In the genomic region with DNA sequence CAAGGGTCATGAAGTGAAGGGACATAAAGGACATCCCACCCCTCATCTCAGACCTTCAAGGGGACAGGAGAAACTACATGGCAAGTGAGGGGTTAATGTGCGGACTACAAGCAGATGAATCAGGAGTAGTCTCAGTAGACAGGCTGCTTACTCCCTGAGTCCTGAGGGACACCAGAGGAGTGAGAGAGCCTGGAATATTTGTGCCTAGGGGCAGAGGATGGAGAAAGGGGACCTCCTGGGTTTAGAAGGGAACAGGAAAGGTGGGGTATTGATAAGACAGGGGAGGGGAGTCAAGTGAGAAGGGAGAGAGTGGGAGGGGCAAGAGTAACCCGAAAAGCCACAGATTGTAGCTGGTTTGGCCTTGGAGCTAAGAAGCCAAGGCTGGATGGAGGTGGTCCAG, we compare ENCODE assay signal across 12 mouse cellular contexts. TPM values are rescaled to one million over a fixed set of nuclear protein-coding genes. Genes with fewer than 3 reads are reported as not detected.
A peak's percentile ranks its signal among the peaks of the same experiment; 100 is the strongest.
DNase-seq lines count a peak whose midpoint lies in the region; ATAC-seq and TF ChIP-seq lines count a peak whose summit lies in the region.
"Had no signal": no experiment of that assay in that cellular context is flagged by ENCODE, and none has a peak within 500 bp of the region (broad histone marks: within the 10 kb centered on the region; RNA-seq: fewer than 3 reads in every experiment).

No protein-coding gene starts in this region.

- WGBS in forebrain, embryonic 14.5 days: 48% methylated on average over 2 of the region's 2 CpGs
- WGBS in forebrain, embryonic 12.5 days: 57% methylated on average over 2 of the region's 2 CpGs
- 30% methylated on average over 2 of the region's 2 CpGs for WGBS in intestine, embryonic 14.5 days
- 45% methylated on average over 2 of the region's 2 CpGs for WGBS in intestine, postnatal 0 days
- 48% methylated on average over 2 of the region's 2 CpGs for WGBS in neural tube, embryonic 14.5 days

- no peaks in the 10 kb centered on the region for H3K36me3 ChIP-seq in forebrain, embryonic 14.5 days (ENCODE audit: control insufficient read depth, insufficient read depth, low read length)
- no peaks in the 10 kb centered on the region for H3K36me3 ChIP-seq in forebrain, embryonic 12.5 days (replicated peaks)
- H3K36me3 ChIP-seq in intestine, embryonic 14.5 days (ENCODE audit: control insufficient read depth, insufficient read depth, low read length): no peaks in the 10 kb centered on the region
- H3K36me3 ChIP-seq in intestine, postnatal 0 days (ENCODE audit: control insufficient read depth, insufficient read depth): no peaks in the 10 kb centered on the region
- H3K36me3 ChIP-seq in neural tube, embryonic 14.5 days (ENCODE audit: control insufficient read depth, insufficient read depth, low read length): no peaks in the 10 kb centered on the region

- no peak overlapping the region for H3K4me2 ChIP-seq in forebrain, embryonic 14.5 days (ENCODE audit: low read length)
- no peak overlapping the region for H3K4me2 ChIP-seq in forebrain, embryonic 12.5 days
- no peak overlapping the region for H3K4me2 ChIP-seq in intestine, embryonic 14.5 days (ENCODE audit: low read length)
- H3K4me2 ChIP-seq in intestine, postnatal 0 days (replicated peaks; ENCODE audit: low read depth): no peak overlapping the region
- H3K4me2 ChIP-seq in neural tube, embryonic 14.5 days (ENCODE audit: low read depth, low read length): no peak overlapping the region
- H3K4me2 ChIP-seq: hindbrain, embryonic 14.5 days had no signal

- H3K4me1 ChIP-seq in forebrain, embryonic 14.5 days (ENCODE audit: control insufficient read depth, insufficient read depth, low read length): peaks cover 10% of the 10 kb centered on the region
- H3K4me1 ChIP-seq in forebrain, embryonic 12.5 days: peaks cover 10% of the 10 kb centered on the region
- 0 out of 2 replicates have a peak, but pooled peaks cover 5% of the 10 kb centered on the region for H3K4me1 ChIP-seq in intestine, embryonic 14.5 days (replicated peaks; ENCODE audit: control insufficient read depth, insufficient read depth, low read length)
- H3K4me1 ChIP-seq in intestine, postnatal 0 days (replicated peaks; ENCODE audit: control insufficient read depth, insufficient read depth, low read length): no peaks in the 10 kb centered on the region
- peaks cover 4% of the 10 kb centered on the region; the same call in 1 of the 2 replicates for H3K4me1 ChIP-seq in neural tube, embryonic 14.5 days (ENCODE audit: control insufficient read depth, insufficient read depth, low read length)

- no peak for TF ChIP-seq CTCF in intestine, postnatal 0 days (IDR thresholded peaks at IDR 0.05; ENCODE audit: low read depth)

- ATAC-seq in forebrain, embryonic 14.5 days: no peak
- ATAC-seq in forebrain, embryonic 12.5 days (ENCODE audit: low FRiP score): no peak
- no peak for ATAC-seq in intestine, embryonic 14.5 days (replicated peaks; ENCODE audit: low FRiP score, low TSS enrichment, low read depth)
- ATAC-seq in intestine, postnatal 0 days: no peak
- peak; percentile 38; the same call in 1 of the 2 replicates for ATAC-seq in neural tube, embryonic 14.5 days (ENCODE audit: low read depth)

- H3K9ac ChIP-seq in forebrain, embryonic 14.5 days (ENCODE audit: low read length): no peak overlapping the region
- no peak overlapping the region for H3K9ac ChIP-seq in forebrain, embryonic 12.5 days
- no peak overlapping the region for H3K9ac ChIP-seq in intestine, embryonic 14.5 days (ENCODE audit: low read length)
- H3K9ac ChIP-seq in intestine, postnatal 0 days (ENCODE audit: low read depth, low read length): no peak overlapping the region
- no peak overlapping the region for H3K9ac ChIP-seq in neural tube, embryonic 14.5 days (replicated peaks; ENCODE audit: low read depth, low read length)
- H3K9ac ChIP-seq: hindbrain, embryonic 14.5 days had no signal

- no peak overlapping the region for H3K4me3 ChIP-seq in forebrain, embryonic 14.5 days (ENCODE audit: low read depth, low read length)
- H3K4me3 ChIP-seq in forebrain, embryonic 12.5 days (replicated peaks): no peak overlapping the region
- no peak overlapping the region for H3K4me3 ChIP-seq in intestine, embryonic 14.5 days (ENCODE audit: low read depth, low read length)
- H3K4me3 ChIP-seq in intestine, postnatal 0 days (ENCODE audit: low read depth, low read length): no peak overlapping the region
- H3K4me3 ChIP-seq in neural tube, embryonic 14.5 days (ENCODE audit: low read depth, low read length): no peak overlapping the region
- H3K4me3 ChIP-seq: megakaryocyte, embryonic 14.5 days had no signal

- peak; percentile 11 for DNase-seq in forebrain, embryonic 14.5 days (ENCODE audit: low spot score)
- DNase-seq in intestine, embryonic 14.5 days (ENCODE audit: low spot score): peak; percentile 56
- no peak for DNase-seq in neural tube, embryonic 10.5 days (ENCODE audit: extremely low spot score, low spot score)
- no peak for DNase-seq in frontal cortex, adult 2 months (ENCODE audit: extremely low spot score in 1 of 2, low spot score in 1 of 2)
- DNase-seq in kidney, postnatal 25 days: no peak
- DNase-seq: layer of hippocampus, postnatal 36 days; lung, adult 2 months had no signal

- no peak overlapping the region for H3K27ac ChIP-seq in forebrain, embryonic 14.5 days (ENCODE audit: low read depth, low read length)
- H3K27ac ChIP-seq in forebrain, embryonic 12.5 days: no peak overlapping the region
- no peak overlapping the region for H3K27ac ChIP-seq in intestine, embryonic 14.5 days (ENCODE audit: low read depth)
- H3K27ac ChIP-seq in intestine, postnatal 0 days (ENCODE audit: low read depth, low read length): no peak overlapping the region
- H3K27ac ChIP-seq in neural tube, embryonic 14.5 days (ENCODE audit: low read depth, low read length): no peak overlapping the region
- H3K27ac ChIP-seq: hindbrain, embryonic 14.5 days had no signal

- no peaks in the 10 kb centered on the region for H3K27me3 ChIP-seq in forebrain, embryonic 14.5 days (replicated peaks; ENCODE audit: control insufficient read depth, insufficient read depth, low read length)
- no peaks in the 10 kb centered on the region for H3K27me3 ChIP-seq in forebrain, embryonic 12.5 days
- no peaks in the 10 kb centered on the region for H3K27me3 ChIP-seq in intestine, embryonic 14.5 days (replicated peaks; ENCODE audit: control insufficient read depth, insufficient read depth, low read length)
- no peaks in the 10 kb centered on the region for H3K27me3 ChIP-seq in intestine, postnatal 0 days (replicated peaks; ENCODE audit: control insufficient read depth, insufficient read depth, low read length)
- H3K27me3 ChIP-seq in neural tube, embryonic 14.5 days (ENCODE audit: control insufficient read depth, insufficient read depth, low read length): no peaks in the 10 kb centered on the region

- no peaks in the 10 kb centered on the region for H3K9me3 ChIP-seq in forebrain, embryonic 14.5 days (replicated peaks; ENCODE audit: control insufficient read depth, low read length)
- H3K9me3 ChIP-seq in forebrain, embryonic 12.5 days: no peaks in the 10 kb centered on the region
- H3K9me3 ChIP-seq in intestine, embryonic 14.5 days (ENCODE audit: control insufficient read depth, low read length): no peaks in the 10 kb centered on the region
- no peaks in the 10 kb centered on the region for H3K9me3 ChIP-seq in intestine, postnatal 0 days (ENCODE audit: control insufficient read depth)
- no peaks in the 10 kb centered on the region for H3K9me3 ChIP-seq in neural tube, embryonic 14.5 days (ENCODE audit: control insufficient read depth, low read length)
- H3K9me3 ChIP-seq: megakaryocyte, embryonic 14.5 days had no signal

RNA-seq across cellular contexts. Expression of gene 1700013G24Rik, which starts 4.4 kb away (rescaled TPM):
- not detected in 2 replicates for polyA plus RNA-seq in forebrain, embryonic 14.5 days (2014; fragmentation: Nextera tagmentation; extraction: Ambion mirVana)
- not detected in 2 replicates for polyA plus RNA-seq in forebrain, embryonic 12.5 days (2016; fragmentation: Nextera tagmentation; extraction: Ambion mirVana)
- polyA plus RNA-seq in intestine, embryonic 14.5 days (2014; fragmentation: Nextera tagmentation; extraction: Ambion mirVana): not detected in 2 replicates
- polyA plus RNA-seq in intestine, postnatal 0 days (2015; fragmentation: Nextera tagmentation; extraction: Ambion mirVana): not detected in 2 replicates
- polyA plus RNA-seq in neural tube, embryonic 14.5 days (2014; fragmentation: Nextera tagmentation; extraction: Ambion mirVana): not detected in 2 replicates
- polyA plus RNA-seq in frontal cortex, adult 2 months (2012; rRNA removed): not detected in 2 replicates
- polyA plus RNA-seq: hindbrain, embryonic 14.5 days had no signal

RNA-seq across cellular contexts. Expression of gene Cela3b, which starts 18.3 kb away (rescaled TPM):
- polyA plus RNA-seq in forebrain, embryonic 14.5 days (2014; fragmentation: Nextera tagmentation; extraction: Ambion mirVana): not detected in 2 replicates
- polyA plus RNA-seq in forebrain, embryonic 12.5 days (2016; fragmentation: Nextera tagmentation; extraction: Ambion mirVana): not detected in 2 replicates
- 3.8 TPM in 1 of 2 replicates, not detected in the other for polyA plus RNA-seq in intestine, embryonic 14.5 days (2014; fragmentation: Nextera tagmentation; extraction: Ambion mirVana)
- polyA plus RNA-seq in intestine, postnatal 0 days (2015; fragmentation: Nextera tagmentation; extraction: Ambion mirVana): 9.1 and 13.6 TPM in 2 replicates
- not detected in 2 replicates for polyA plus RNA-seq in neural tube, embryonic 14.5 days (2014; fragmentation: Nextera tagmentation; extraction: Ambion mirVana)
- polyA plus RNA-seq in frontal cortex, adult 2 months (2012; rRNA removed): 0.15 TPM in 1 of 2 replicates, not detected in the other
- polyA plus RNA-seq: hindbrain, embryonic 14.5 days had no signal

RNA-seq across cellular contexts. Expression of gene Hspg2, which starts 19.9 kb away (rescaled TPM):
- polyA plus RNA-seq in forebrain, embryonic 14.5 days (2014; fragmentation: Nextera tagmentation; extraction: Ambion mirVana): 4.0 and 4.7 TPM in 2 replicates
- polyA plus RNA-seq in forebrain, embryonic 12.5 days (2016; fragmentation: Nextera tagmentation; extraction: Ambion mirVana): 8.0 and 8.9 TPM in 2 replicates
- 44.4 and 49.8 TPM in 2 replicates for polyA plus RNA-seq in intestine, embryonic 14.5 days (2014; fragmentation: Nextera tagmentation; extraction: Ambion mirVana)
- 16.3 and 16.4 TPM in 2 replicates for polyA plus RNA-seq in intestine, postnatal 0 days (2015; fragmentation: Nextera tagmentation; extraction: Ambion mirVana)
- 2.7 and 10.8 TPM in 2 replicates for polyA plus RNA-seq in neural tube, embryonic 14.5 days (2014; fragmentation: Nextera tagmentation; extraction: Ambion mirVana)
- polyA plus RNA-seq in frontal cortex, adult 2 months (2012; rRNA removed): 3.5 and 4.0 TPM in 2 replicates

RNA-seq across cellular contexts. Expression of gene Cela3a, which starts 39.0 kb away (rescaled TPM):
- polyA plus RNA-seq in forebrain, embryonic 14.5 days (2014; fragmentation: Nextera tagmentation; extraction: Ambion mirVana): not detected in 2 replicates
- not detected in 2 replicates for polyA plus RNA-seq in forebrain, embryonic 12.5 days (2016; fragmentation: Nextera tagmentation; extraction: Ambion mirVana)
- polyA plus RNA-seq in intestine, embryonic 14.5 days (2014; fragmentation: Nextera tagmentation; extraction: Ambion mirVana): not detected in 2 replicates
- polyA plus RNA-seq in intestine, postnatal 0 days (2015; fragmentation: Nextera tagmentation; extraction: Ambion mirVana): not detected in 2 replicates
- not detected in 2 replicates for polyA plus RNA-seq in neural tube, embryonic 14.5 days (2014; fragmentation: Nextera tagmentation; extraction: Ambion mirVana)
- polyA plus RNA-seq in frontal cortex, adult 2 months (2012; rRNA removed): not detected in 2 replicates
- polyA plus RNA-seq: hindbrain, embryonic 14.5 days; lung, adult 2 months had no signal

Comparison
In these comparisons a context has a peak if more than half of its experiments do, and no peak if none do; other contexts are left out.
1. DNase-seq: peak in forebrain, embryonic 14.5 days (single experiment) and intestine, embryonic 14.5 days (single experiment); none in neural tube, embryonic 10.5 days (single experiment), frontal cortex, adult 2 months (0 of 2) and kidney, postnatal 25 days (0 of 2).